Mouse (Mus musculus): ENCODE results near the gene Magix. TPM values are rescaled to one million over a fixed set of nuclear protein-coding genes. Genes with fewer than 3 reads are reported as not detected.

Gene Magix
- polyA plus RNA-seq (2012; rRNA removed), result 0.03 and 0.07 TPM in 2 replicates

DNA sequence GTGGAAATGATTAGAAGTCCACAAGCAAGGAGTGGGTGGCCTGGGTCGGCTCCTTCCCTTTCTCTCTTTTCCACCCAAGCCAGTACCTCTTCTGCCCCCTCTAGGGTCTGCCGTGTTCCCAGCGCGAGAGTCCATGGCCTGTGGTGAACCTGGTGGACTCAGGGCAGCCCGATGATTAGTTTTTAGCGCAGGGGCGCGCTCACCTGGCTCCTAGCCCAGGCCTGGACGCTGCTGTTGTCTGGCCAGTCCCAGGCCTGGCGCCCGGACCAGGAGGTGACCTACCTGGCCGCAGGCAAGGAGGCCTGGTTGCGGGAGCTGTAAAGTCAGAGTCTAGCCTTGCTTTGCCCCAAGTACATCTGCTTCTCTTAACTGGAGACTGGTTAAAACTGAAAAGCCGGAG lies at the start of gene Magix:
Gene Magix (minus strand): TSS at position 388 of the 400 bp plus-strand sequence.

DNA sequence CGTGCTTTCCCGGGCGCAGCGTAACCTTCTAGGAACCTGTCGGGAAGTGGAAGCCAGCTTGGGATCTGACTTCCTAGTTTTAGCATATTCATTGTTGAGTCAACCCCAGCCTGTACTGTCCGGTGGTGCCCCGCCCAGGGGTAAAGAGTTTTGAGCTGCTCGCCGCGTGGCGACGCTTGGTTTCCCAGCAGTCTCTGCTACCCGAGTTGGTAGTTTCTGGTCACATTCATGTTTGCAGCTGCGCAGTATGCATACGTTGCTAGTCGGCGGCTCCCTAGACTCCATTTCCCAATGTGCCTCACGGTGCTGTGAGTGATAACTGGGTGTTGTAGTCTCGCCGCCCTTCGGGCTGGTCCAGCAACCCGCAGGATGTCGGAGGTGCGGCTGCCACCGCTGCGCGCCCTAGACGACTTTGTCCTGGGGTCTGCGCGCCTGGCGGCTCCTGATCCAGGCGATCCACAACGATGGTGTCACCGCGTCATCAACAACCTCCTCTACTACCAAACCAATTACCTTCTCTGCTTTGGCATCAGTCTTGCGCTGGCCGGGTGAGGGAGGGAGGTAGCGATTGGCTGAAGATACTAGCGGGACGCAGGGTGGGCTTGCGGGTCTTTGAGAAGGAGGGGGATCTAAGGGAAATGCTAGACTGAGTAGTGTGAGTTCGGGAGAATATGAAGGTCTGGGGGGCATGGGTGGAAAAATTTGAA lies 47.3 kb upstream of the Magix start, which contains the start of gene Praf2:
Gene Praf2 (plus strand): TSS at position 225 of the 707 bp plus-strand sequence.

GRCm38 (mm10) chrX:7721514-7722281 lies 40.6 kb upstream of the Magix start, which contains the start of gene Gm45208:
TSS of gene Gm45208 (plus strand) at chrX:7722245.

GRCm38 (mm10) chrX:7714135-7714899 lies 33.3 kb upstream of the Magix start, which contains the start of gene Wdr45:
TSS of gene Wdr45 (plus strand) at chrX:7714333.

DNA sequence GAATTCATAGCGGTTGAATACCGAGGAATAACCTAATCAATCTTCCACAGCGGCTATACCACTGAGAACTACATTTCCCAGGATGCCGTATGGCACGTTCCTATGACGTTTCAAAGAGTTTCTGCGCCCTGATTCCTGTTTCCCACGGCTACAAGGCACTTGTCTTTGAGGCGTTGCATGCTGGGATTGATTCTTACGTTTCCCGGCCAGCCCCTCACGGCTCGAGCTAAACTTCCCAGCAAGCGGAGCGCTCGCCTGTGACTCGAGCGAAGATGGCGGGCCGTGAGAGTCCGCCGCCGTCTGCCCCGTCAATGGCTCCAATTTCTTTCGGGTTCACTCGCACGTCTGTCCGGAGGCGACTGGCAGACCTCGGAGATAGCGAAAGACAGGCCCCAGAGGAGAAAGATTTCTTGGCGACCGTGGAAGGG lies 15.9 kb upstream of the Magix start, which contains the start of gene Gpkow:
Gene Gpkow (plus strand): TSS at position 178 of the 428 bp plus-strand sequence.

DNA sequence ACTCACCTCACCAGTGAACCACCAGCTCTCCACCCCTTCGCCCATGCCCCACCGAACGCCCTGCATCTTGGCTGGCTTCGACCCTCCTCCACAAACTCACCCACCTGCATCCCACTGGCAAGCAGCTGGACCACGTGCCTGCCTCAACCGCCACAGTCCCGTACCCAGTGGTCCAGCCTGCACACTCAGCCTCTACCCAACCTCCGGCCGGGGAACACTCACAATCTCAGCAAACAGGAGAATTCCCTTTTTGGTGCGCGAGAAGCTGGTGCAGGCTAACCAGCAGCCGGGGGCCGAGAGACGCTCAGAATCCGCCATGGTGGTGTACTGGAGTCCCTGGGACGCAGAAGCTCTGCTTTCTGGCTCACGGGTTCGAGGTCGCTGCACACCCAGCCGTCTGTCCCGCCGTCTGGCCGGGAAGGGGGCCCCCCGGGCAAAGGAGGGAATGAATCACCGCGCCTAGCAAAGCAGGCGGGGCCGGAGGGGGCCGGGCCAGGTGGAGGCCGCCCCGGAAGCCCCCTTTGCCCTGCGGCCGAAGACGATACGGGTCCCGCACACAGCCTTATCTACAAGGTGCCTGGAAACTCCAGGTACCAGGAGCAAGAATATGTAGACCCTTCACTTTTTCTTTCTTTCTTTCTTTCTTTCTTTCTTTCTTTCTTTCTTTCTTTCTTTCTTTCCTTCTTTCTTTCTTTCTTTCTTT lies 10.0 kb downstream of the Magix start, which contains the start of gene Plp2:
Gene Plp2 (minus strand): TSS at position 470 of the 703 bp plus-strand sequence.

GRCm38 (mm10) chrX:7657221-7657639 lies 23.8 kb downstream of the Magix start, which contains the start of gene Prickle3:
TSS of gene Prickle3 (plus strand) at chrX:7657260.

GRCm38 (mm10) chrX:7638401-7639091 lies 42.5 kb downstream of the Magix start, which contains the start of gene Syp:
TSS of gene Syp (plus strand) at chrX:7638471.

Other genes with a start within 250 kb of the Magix start
- gene Foxp3, start 107.6 kb downstream of the Magix start, polyA plus RNA-seq (2012; rRNA removed), result not detected in 2 replicates
- gene Ppp1r3f, start 107.0 kb downstream of the Magix start, polyA plus RNA-seq (2012; rRNA removed), result 0.34 and 0.36 TPM in 2 replicates
- 7.7 and 9.4 TPM in 2 replicates for gene Ccdc22, start 75.7 kb downstream of the Magix start, polyA plus RNA-seq (2012; rRNA removed)
- gene Cacna1f, start 74.2 kb downstream of the Magix start, polyA plus RNA-seq (2012; rRNA removed), result 0.03 and 0.05 TPM in 2 replicates
- 0.44 and 0.45 TPM in 2 replicates for gene Syp, start 42.8 kb downstream of the Magix start, polyA plus RNA-seq (2012; rRNA removed)
- gene Prickle3, start 24.0 kb downstream of the Magix start, polyA plus RNA-seq (2012; rRNA removed), result 1.2 and 1.3 TPM in 2 replicates
- 24.8 and 27.6 TPM in 2 replicates for gene Plp2, start 9.9 kb downstream of the Magix start, polyA plus RNA-seq (2012; rRNA removed)
- gene Gpkow, start 15.9 kb upstream of the Magix start, polyA plus RNA-seq (2012; rRNA removed), result 7.1 and 8.1 TPM in 2 replicates
- gene Wdr45, start 33.1 kb upstream of the Magix start, polyA plus RNA-seq (2012; rRNA removed), result 12.3 and 12.8 TPM in 2 replicates
- gene Gm45208, start 41.0 kb upstream of the Magix start, polyA plus RNA-seq (2012; rRNA removed), result 0.12 and 0.20 TPM in 2 replicates
- gene Praf2, start 47.2 kb upstream of the Magix start, polyA plus RNA-seq (2012; rRNA removed), result 3.9 and 4.5 TPM in 2 replicates
- gene Ccdc120, start 69.7 kb upstream of the Magix start, polyA plus RNA-seq (2012; rRNA removed), result 1.3 TPM in 2 replicates
- gene Tfe3, start 81.3 kb upstream of the Magix start, polyA plus RNA-seq (2012; rRNA removed), result 3.6 and 5.0 TPM in 2 replicates
- gene Gripap1, start 108.5 kb upstream of the Magix start, polyA plus RNA-seq (2012; rRNA removed), result 30.3 and 32.3 TPM in 2 replicates
- 0.31 and 0.43 TPM in 2 replicates for gene Kcnd1, start 141.0 kb upstream of the Magix start, polyA plus RNA-seq (2012; rRNA removed)
- gene Otud5, start 160.1 kb upstream of the Magix start, polyA plus RNA-seq (2012; rRNA removed), result 24.6 and 36.1 TPM in 2 replicates
- gene Pim2, start 197.0 kb upstream of the Magix start, polyA plus RNA-seq (2012; rRNA removed), result 2.7 and 3.1 TPM in 2 replicates
- gene Slc35a2, start 202.8 kb upstream of the Magix start, polyA plus RNA-seq (2012; rRNA removed), result 12.3 and 14.3 TPM in 2 replicates
- gene Pqbp1, start 218.0 kb upstream of the Magix start, polyA plus RNA-seq (2012; rRNA removed), result 48.7 and 50.7 TPM in 2 replicates
- 17.0 and 19.4 TPM in 2 replicates for gene Timm17b, start 218.1 kb upstream of the Magix start, polyA plus RNA-seq (2012; rRNA removed)
- not detected in 2 replicates for gene Gm10491, start 226.6 kb upstream of the Magix start, polyA plus RNA-seq (2012; rRNA removed)
- not detected in 2 replicates for gene Gm10490, start 228.3 kb upstream of the Magix start, polyA plus RNA-seq (2012; rRNA removed)
- gene Pcsk1n, start 238.6 kb upstream of the Magix start, polyA plus RNA-seq (2012; rRNA removed), result 0.01 and 0.02 TPM in 2 replicates
- not detected in 2 replicates for gene Eras, start 247.4 kb upstream of the Magix start, polyA plus RNA-seq (2012; rRNA removed)

Measured in liver, embryonic 14 days (tissue).